Mouse (Mus musculus) hindbrain, embryonic 16.5 days (tissue): ENCODE measurements around the gene AC131692.1. TPM values are rescaled to one million over a fixed set of nuclear protein-coding genes. Genes with fewer than 3 reads are reported as not detected.

Experiments
- ATAC-seq: fragments of 200-750 bp; cut with Nextera tagmentation; 2 replicates; pipeline ENCODE4 v1.8.0; 2017; ENCODE audit warnings: moderate TSS enrichment, moderate library complexity
- H3K27ac ChIP-seq: fragments of 300-500 bp; sonication (generic); 2 replicates; pipeline ENCODE4 v1.5.1; 2014; ENCODE audit warnings: low read depth, mild to moderate bottlenecking, control low read depth, low read length, moderate library complexity
- H3K27me3 ChIP-seq: fragments of 300-500 bp; sonication (generic); replicated peaks from 2 replicates; pipeline ENCODE4 v1.6.1; 2014; ENCODE audit warnings: low read length; ENCODE audit not compliant: control insufficient read depth, insufficient read depth
- H3K36me3 ChIP-seq: fragments of 300-500 bp; sonication (generic); 2 replicates; pipeline ENCODE4 v1.6.1; 2014; ENCODE audit warnings: mild to moderate bottlenecking, low read length, moderate library complexity, mixed read lengths; ENCODE audit not compliant: control insufficient read depth, insufficient read depth
- H3K4me1 ChIP-seq: fragments of 300-500 bp; sonication (generic); 2 replicates; pipeline ENCODE4 v1.6.1; 2014; ENCODE audit warnings: low read depth, low read length; ENCODE audit not compliant: control insufficient read depth, insufficient read depth
- H3K4me2 ChIP-seq: fragments of 300-500 bp; sonication (generic); 2 replicates; pipeline ENCODE4 v1.6.1; 2014; ENCODE audit warnings: mild to moderate bottlenecking, low read length, control low read depth, moderate library complexity
- H3K4me3 ChIP-seq: fragments of 300-500 bp; sonication (generic); 2 replicates; pipeline ENCODE4 v1.5.1; 2014; ENCODE audit warnings: mild to moderate bottlenecking, low read length, control low read depth, moderate library complexity
- H3K9ac ChIP-seq: fragments of 300-500 bp; sonication (generic); 2 replicates; pipeline ENCODE4 v1.6.1; 2014; ENCODE audit warnings: low read depth, mild to moderate bottlenecking, control low read depth, low read length, moderate library complexity
- H3K9me3 ChIP-seq: fragments of 300-500 bp; sonication (generic); 2 replicates; pipeline ENCODE4 v1.6.1; 2014; ENCODE audit warnings: mild to moderate bottlenecking, low read length, moderate library complexity; ENCODE audit not compliant: control insufficient read depth
- WGBS: fragments of 180-500 bp; shearing (Covaris S2); extraction: QIAGEN DNeasy Blood & Tissue Kit; methylation state at CpG from one replicate; pipeline ENCODE4 v1.1.7; 2014; 5-methylcytosine and 5-hydroxymethylcytosine counted together
- polyA plus RNA-seq: library from polyadenylated mRNA; unstranded; fragments of >200 nt; fragmentation: Nextera tagmentation; extraction: Ambion mirVana; gene quantifications from 2 replicates; pipeline ENCODE4 v1.2.1, GENCODE M21; 2015

The AC131692.1 gene
- polyA plus RNA-seq, 1 experiment from 2014 or later = not detected

DNA sequence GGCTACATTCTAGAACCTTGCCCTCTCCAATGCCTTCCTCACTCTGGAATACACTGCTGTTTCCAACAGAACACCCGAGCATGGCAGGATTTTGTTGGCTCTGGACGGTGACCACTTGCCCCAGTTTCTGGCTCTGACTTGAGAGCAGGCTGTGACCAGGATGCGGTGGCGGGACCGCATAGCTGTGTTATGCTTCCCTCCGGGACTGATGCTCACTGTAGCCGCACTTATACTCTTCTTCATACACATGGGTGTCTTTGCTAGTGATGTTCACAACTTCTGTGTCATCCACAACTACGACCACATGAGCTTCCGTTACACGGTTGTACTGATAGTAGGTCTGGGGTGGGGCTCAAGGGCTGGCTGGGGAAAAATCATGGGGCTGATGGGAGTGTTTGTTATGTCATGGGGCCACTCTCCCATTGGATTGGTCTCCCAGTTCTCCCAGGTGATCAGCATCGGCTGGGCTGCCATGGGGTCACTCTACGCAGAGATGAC is 14.2 kb upstream of the AC131692.1 start, which contains the start of gene Tmem262:
Gene Tmem262, plus strand, starts transcription at position 51 of the 498 bp plus-strand sequence.
- 95% methylated on average over 12 of the region's 12 CpGs for WGBS
- Histone ChIP-seq H3K4me1 (peaks cover 18% of the 10 kb centered on the region), H3K4me3 (no peak within 1 kb of the TSS), H3K9ac (no peak within 1 kb of the TSS), H3K9me3 (no peaks in the 10 kb centered on the region), H3K36me3 (peaks cover 15% of the 10 kb centered on the region), H3K27ac (no peak within 1 kb of the TSS), H3K27me3 (no peaks in the 10 kb centered on the region), H3K4me2 (no peak within 1 kb of the TSS)
- ATAC-seq = no peak

DNA sequence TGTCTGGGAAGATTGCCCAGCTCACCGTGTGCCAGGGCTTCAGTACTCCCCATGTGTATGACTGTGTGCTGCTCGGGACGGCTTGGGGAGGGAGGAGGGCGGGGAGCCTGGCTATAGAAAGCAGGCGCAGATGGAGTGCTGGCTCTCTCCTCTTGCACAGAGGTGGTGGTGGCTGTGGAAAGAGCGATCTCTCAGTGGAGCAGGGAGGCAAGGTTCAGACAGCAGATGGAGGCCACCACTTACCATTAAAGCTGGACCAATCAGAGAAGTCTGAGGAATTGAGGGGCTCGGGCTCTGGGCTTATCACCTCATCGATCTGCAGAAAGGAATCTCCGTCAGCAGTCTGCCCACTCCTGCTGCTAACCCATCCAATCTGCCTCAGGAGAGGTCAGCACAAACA is 12.1 kb upstream of the AC131692.1 start, which contains the start of gene Gm28374:
Gene Gm28374, minus strand, starts transcription at position 101 of the 400 bp plus-strand sequence.
- Histone ChIP-seq H3K9ac (no peak within 1 kb of the TSS), H3K4me3 (no peak within 1 kb of the TSS), H3K4me2 (no peak within 1 kb of the TSS), H3K4me1 (peaks cover 19% of the 10 kb centered on the region), H3K27me3 (no peaks in the 10 kb centered on the region), H3K36me3 (peaks cover 15% of the 10 kb centered on the region), H3K27ac (no peak within 1 kb of the TSS), H3K9me3 (no peaks in the 10 kb centered on the region)
- 82% methylated on average over 9 of the region's 9 CpGs for WGBS
- no peak for ATAC-seq

DNA sequence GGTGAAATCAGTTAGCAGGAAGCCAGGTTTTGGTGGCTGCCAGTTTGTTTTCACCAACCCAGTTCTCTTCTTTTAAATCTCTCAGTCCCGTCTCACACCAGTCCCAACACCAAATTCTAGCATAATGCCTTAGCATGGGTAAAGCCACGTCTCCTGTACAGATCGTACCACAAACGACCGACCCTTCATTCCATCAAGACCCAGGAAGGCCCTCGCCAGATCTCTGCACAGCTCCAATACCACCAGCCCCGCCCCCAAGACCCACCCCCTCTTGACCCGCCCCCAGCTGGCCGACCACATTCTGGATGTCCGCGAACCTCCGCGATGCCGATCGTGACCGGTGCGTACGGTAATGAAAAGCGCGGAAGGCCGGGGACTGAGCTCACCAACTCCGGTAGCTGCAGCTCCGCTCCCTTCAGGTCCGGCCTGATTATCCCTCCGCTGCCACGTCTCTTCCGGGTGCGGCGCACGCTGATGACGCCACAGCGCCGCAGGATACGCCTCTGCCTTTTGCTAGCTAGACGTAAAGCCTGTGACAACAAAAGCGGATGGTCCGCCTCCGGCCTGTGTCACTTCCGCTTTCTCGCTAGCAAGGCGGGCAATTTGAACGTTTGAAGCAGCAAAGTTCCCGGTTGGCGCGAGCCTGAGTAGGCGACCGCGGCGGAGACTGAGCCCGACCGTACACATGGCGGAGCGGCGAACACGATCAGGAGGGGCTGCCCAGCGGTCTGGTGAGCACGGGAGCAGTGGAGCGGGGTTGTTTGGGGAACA is 9.6 kb upstream of the AC131692.1 start, which contains the start of the genes Zfpl1 and Cdca5:
Gene Zfpl1, minus strand, starts transcription at position 479 of the 771 bp plus-strand sequence.
Gene Cdca5, plus strand, starts transcription at position 506 of the 771 bp plus-strand sequence.
- peak within 1 kb of the TSS; percentile 53 for H3K4me3 ChIP-seq
- H3K9me3 ChIP-seq = no peaks in the 10 kb centered on the region
- H3K27ac ChIP-seq = no peak within 1 kb of the TSS
- no peaks in the 10 kb centered on the region for H3K27me3 ChIP-seq
- H3K9ac ChIP-seq = peak within 1 kb of the TSS; percentile 61
- peak within 1 kb of the TSS; percentile 96 for H3K4me2 ChIP-seq
- under 1% methylated on average over 58 of the region's 58 CpGs for WGBS
- ATAC-seq = peak; percentile 93
- peaks cover 13% of the 10 kb centered on the region for H3K36me3 ChIP-seq
- peaks cover 19% of the 10 kb centered on the region for H3K4me1 ChIP-seq

DNA sequence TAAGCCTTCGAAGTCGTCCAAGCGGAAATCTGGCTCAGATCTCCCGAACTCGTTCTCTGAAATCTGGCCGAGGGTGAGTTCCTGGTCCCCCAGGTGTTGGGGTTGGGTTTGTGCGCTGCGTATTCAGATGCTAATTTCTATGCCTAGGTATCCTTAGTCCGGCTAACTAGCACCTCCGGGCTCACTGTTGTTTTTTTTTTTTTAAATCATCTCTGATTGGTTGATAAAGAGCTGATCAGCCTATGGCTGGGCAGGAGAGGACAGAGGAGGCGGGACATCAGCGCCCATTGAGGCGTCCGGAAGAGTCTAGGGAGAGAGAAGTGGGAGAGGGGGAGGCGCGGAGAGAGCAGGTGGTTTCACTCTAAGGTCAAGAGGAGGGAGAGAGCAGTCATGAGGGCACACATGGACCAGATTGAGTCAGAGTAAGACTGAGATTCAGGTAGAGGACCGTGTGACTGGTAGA is 8.8 kb upstream of the AC131692.1 start:
- WGBS = 0% methylated on average over 17 of the region's 17 CpGs
- peak; percentile 60 for ATAC-seq
- no peaks in the 10 kb centered on the region for H3K27me3 ChIP-seq
- peaks cover 19% of the 10 kb centered on the region for H3K4me1 ChIP-seq
- 0 out of 2 replicates have a peak overlapping the region, but pooled peaks have one; percentile 7 for H3K9ac ChIP-seq
- peak overlapping the region; percentile 53 for H3K4me3 ChIP-seq
- H3K9me3 ChIP-seq = no peaks in the 10 kb centered on the region
- peak overlapping the region; percentile 85 for H3K4me2 ChIP-seq
- no peak overlapping the region for H3K27ac ChIP-seq
- peaks cover 10% of the 10 kb centered on the region for H3K36me3 ChIP-seq

DNA sequence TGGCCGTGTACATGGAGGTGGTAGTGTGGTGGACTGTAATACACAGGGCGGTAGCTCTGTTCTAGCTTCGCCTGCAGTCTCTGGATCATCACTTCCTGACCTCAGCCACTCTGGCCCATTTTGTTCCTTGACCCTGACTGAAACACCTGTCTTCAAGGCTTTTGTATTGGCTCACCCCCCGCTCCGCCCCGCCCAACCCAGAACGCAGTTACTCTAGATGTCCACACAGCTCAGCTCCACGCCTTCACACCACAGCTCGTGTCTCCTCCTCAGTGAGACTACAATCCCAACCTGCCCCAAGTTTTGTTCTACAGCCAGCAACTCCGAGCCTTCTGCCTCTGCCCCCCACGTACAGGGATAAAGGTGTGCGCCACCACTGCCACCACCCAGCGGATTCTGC is 5.4 kb upstream of the AC131692.1 start:
- no peaks in the 10 kb centered on the region for H3K9me3 ChIP-seq
- 91% methylated on average over 13 of the region's 13 CpGs for WGBS
- no peak overlapping the region for H3K9ac ChIP-seq
- no peak overlapping the region for H3K27ac ChIP-seq
- H3K36me3 ChIP-seq = no peaks in the 10 kb centered on the region
- H3K4me1 ChIP-seq = peaks cover 12% of the 10 kb centered on the region
- H3K4me3 ChIP-seq = no peak overlapping the region
- no peak for ATAC-seq
- H3K27me3 ChIP-seq = no peaks in the 10 kb centered on the region
- H3K4me2 ChIP-seq = no peak overlapping the region

DNA sequence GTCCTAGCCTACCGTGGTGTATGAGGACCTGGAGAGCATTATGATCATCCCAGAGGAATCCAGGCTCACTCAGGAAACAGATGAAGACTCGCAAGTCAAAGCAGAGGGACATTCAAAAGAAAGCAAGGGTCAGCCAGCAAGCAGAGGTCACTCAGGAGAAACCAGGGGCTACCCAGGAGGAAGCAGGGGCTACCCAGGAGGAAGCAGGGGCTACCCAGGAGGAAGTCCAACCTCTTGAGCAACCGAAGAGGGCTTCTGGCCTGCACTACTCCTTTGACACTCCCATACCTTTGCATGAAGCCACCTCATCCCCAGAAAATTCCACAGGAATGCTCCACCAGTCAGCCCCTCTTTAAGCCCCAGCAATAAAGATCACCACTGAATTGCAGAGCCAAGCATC is 3.6 kb downstream of the AC131692.1 start:
- WGBS = 80% methylated on average over 3 of the region's 3 CpGs

DNA sequence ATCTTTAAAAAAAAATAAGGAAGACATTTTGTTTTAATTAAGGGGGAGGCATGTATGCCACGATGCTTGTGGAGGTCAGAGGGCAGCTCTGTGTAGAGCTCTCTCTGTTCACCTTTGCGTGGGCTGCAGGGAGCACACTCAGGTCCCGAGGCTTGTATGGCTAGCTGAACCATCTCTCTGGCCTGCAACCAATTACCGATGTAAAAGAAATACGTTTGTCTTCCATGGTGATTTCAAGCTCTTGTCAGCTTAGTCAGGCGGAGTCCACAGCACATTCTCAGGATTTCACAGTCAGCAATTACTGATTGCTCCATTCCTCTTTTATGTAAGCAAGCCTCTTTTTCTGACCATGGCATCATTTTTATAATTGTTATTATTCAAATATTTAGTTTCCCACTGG is 7.0 kb downstream of the AC131692.1 start:
- no peaks in the 10 kb centered on the region for H3K27me3 ChIP-seq
- H3K9ac ChIP-seq = no peak overlapping the region
- no peak overlapping the region for H3K27ac ChIP-seq
- H3K36me3 ChIP-seq = no peaks in the 10 kb centered on the region
- H3K4me3 ChIP-seq = no peak overlapping the region
- H3K4me2 ChIP-seq = no peak overlapping the region
- H3K9me3 ChIP-seq = no peaks in the 10 kb centered on the region
- no peak for ATAC-seq
- no peaks in the 10 kb centered on the region for H3K4me1 ChIP-seq
- WGBS = 65% methylated on average over 6 of the region's 6 CpGs

More for the DNA sequence above, 3.6 kb downstream of the AC131692.1 start:
- H3K4me1 ChIP-seq = no peaks in the 10 kb centered on the region
- no peaks in the 10 kb centered on the region for H3K36me3 ChIP-seq
- no peak overlapping the region for H3K4me2 ChIP-seq
- H3K27ac ChIP-seq = no peak overlapping the region
- H3K9me3 ChIP-seq = no peaks in the 10 kb centered on the region
- no peaks in the 10 kb centered on the region for H3K27me3 ChIP-seq
- H3K9ac ChIP-seq = no peak overlapping the region
- ATAC-seq = no peak
- no peak overlapping the region for H3K4me3 ChIP-seq

DNA sequence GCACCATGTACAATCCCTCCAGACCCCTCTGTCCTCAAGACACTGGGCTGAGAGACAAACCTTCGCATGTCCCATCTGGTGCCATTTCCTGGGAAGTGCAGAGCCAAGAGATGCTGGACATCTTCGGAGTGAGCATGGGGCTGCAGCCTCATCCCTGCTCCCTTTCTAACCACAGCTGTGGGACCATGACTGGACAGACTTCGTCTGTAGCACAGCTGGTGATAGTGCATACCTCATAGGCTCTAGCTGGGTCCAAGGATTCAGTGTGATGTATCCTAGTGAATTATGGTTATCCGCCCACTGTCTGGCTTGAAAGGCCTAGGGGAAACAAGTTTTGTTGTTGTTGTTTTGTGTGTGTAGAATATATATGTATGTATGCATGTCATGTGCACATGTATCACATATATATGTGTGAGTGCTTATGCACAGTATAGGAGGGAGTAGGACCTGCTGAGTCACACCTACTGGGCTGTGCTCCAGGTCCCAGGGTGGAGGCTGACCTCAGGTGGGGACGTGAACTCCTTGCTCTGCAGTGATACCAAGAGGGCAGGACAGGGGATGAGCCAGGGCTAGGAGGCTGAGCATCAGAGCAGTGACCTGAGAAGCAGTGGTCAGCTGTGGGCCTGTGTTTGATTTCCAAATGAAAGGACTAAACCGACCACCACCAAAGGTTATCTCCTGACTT is 8.1 kb downstream of the AC131692.1 start:
- 78% methylated on average over 6 of the region's 6 CpGs for WGBS
- ATAC-seq = no peak
- Histone ChIP-seq H3K4me1 (no peaks in the 10 kb centered on the region), H3K36me3 (no peaks in the 10 kb centered on the region), H3K9me3 (no peaks in the 10 kb centered on the region), H3K27ac (no peak overlapping the region), H3K9ac (no peak overlapping the region), H3K27me3 (no peaks in the 10 kb centered on the region), H3K4me3 (no peak overlapping the region), H3K4me2 (no peak overlapping the region)

DNA sequence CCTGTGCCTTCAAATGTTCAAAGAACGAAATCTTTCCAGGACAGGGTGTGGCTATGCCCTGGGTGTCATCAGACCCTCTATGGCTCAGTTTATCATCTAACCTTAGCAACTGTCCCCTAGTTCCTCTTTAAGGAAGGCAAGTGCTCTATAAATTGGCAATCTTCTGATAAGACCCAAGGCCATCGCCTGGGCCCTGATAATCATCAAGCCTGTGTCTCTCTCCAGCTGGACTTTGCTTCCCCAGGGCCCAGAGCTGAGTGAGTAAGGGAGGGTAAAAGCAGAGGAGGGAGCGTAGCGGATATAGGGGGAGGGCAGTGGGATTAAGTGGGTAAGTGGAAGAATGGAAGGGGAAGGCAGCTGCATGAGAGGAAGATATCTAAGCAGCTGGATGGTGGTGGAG is 10.3 kb downstream of the AC131692.1 start:
- H3K9ac ChIP-seq = no peak overlapping the region
- WGBS = 84% methylated on average over 4 of the region's 4 CpGs

More for the DNA sequence above, 10.3 kb downstream of the AC131692.1 start:
- H3K4me1 ChIP-seq = no peaks in the 10 kb centered on the region
- H3K9me3 ChIP-seq = no peaks in the 10 kb centered on the region
- no peak overlapping the region for H3K27ac ChIP-seq
- H3K27me3 ChIP-seq = no peaks in the 10 kb centered on the region
- H3K4me2 ChIP-seq = no peak overlapping the region
- ATAC-seq = no peak
- H3K4me3 ChIP-seq = no peak overlapping the region
- no peaks in the 10 kb centered on the region for H3K36me3 ChIP-seq
